Mouse (Mus musculus) heart, embryonic 14.5 days (tissue): Measurements from ENCODE around the gene Mum1. TPM values are rescaled to one million over a fixed set of nuclear protein-coding genes. Genes with fewer than 3 reads are reported as not detected.

Experiments
- ATAC-seq: fragments of 200-750 bp; cut with Nextera tagmentation; 2 replicates; pipeline ENCODE4 v1.8.0; 2017; ENCODE audit warnings: low read depth, moderate TSS enrichment; ENCODE audit not compliant: insufficient number of reproducible peaks, insufficient read depth, low FRiP score
- H3K27ac ChIP-seq, 2 experiments: fragments of 200-500 bp in 1 of 2; fragments of 300-500 bp in 1 of 2; sonication (generic) in 1 of 2; replicated peaks in 1 of 2; 2 replicates each; pipeline ENCODE4 v1.5.1; 2012 to 2014; ENCODE audit warnings: low read depth in 2 of 2, low read length in 2 of 2, control low read depth in 1 of 2, mild to moderate bottlenecking in 1 of 2, mixed read lengths in 1 of 2; ENCODE audit not compliant: control insufficient read depth in 1 of 2, insufficient read depth in 1 of 2
- H3K27me3 ChIP-seq: fragments of 300-500 bp; sonication (generic); 2 replicates; pipeline ENCODE4 v1.6.1; 2014; ENCODE audit warnings: mild to moderate bottlenecking, low read length, control low read depth; ENCODE audit not compliant: control insufficient read depth, insufficient read depth
- H3K36me3 ChIP-seq: fragments of 300-500 bp; sonication (generic); 2 replicates; pipeline ENCODE4 v1.6.1; 2014; ENCODE audit warnings: mild to moderate bottlenecking, control low read depth, low read length, mixed read lengths; ENCODE audit not compliant: control insufficient read depth, insufficient read depth
- H3K4me1 ChIP-seq, 2 experiments: fragments of 200-500 bp in 1 of 2; fragments of 300-500 bp in 1 of 2; sonication (generic) in 1 of 2; 2 replicates each; pipeline ENCODE4 v1.6.1; 2012 to 2014; ENCODE audit warnings: low read length in 2 of 2, control low read depth in 1 of 2, mixed read lengths in 1 of 2; ENCODE audit not compliant: control insufficient read depth in 2 of 2, insufficient read depth in 2 of 2
- H3K4me2 ChIP-seq: fragments of 300-500 bp; sonication (generic); 2 replicates; pipeline ENCODE4 v1.6.1; 2014; ENCODE audit warnings: mild to moderate bottlenecking, low read length
- H3K4me3 ChIP-seq, 2 experiments: fragments of 200-500 bp in 1 of 2; fragments of 300-500 bp in 1 of 2; sonication (generic) in 1 of 2; 2 replicates each; pipeline ENCODE4 v1.5.1; 2012 to 2014; ENCODE audit warnings: low read length in 2 of 2, mild to moderate bottlenecking in 2 of 2, control low read depth in 1 of 2, low read depth in 1 of 2, moderate library complexity in 1 of 2; ENCODE audit not compliant: control insufficient read depth in 1 of 2, insufficient read depth in 1 of 2
- H3K9ac ChIP-seq: fragments of 300-500 bp; sonication (generic); 2 replicates; pipeline ENCODE4 v1.6.1; 2014; ENCODE audit warnings: mild to moderate bottlenecking, low read length
- H3K9me3 ChIP-seq: fragments of 300-500 bp; sonication (generic); 2 replicates; pipeline ENCODE4 v1.6.1; 2016; ENCODE audit warnings: low read length, control low read depth; ENCODE audit not compliant: control insufficient read depth
- WGBS: fragments of 180-500 bp; shearing (Covaris S2); extraction: QIAGEN DNeasy Blood & Tissue Kit; methylation state at CpG from one replicate; pipeline ENCODE4 v1.1.7; 2014; 5-methylcytosine and 5-hydroxymethylcytosine counted together
- polyA plus RNA-seq: library from polyadenylated mRNA; unstranded; fragments of >200 nt; fragmentation: Nextera tagmentation; extraction: Ambion mirVana; gene quantifications from 2 replicates; pipeline ENCODE4 v1.2.1, GENCODE M21; 2014

The Mum1 gene
- polyA plus RNA-seq, 1 experiment from 2014 or later = 29.3 TPM

- peaks cover 75% of the 10 kb centered on the region for H3K36me3 ChIP-seq
- no peaks in the 10 kb centered on the region for H3K27me3 ChIP-seq
- no peaks in the 10 kb centered on the region for H3K9me3 ChIP-seq
- WGBS = 76% methylated on average over 3 of the region's 3 CpGs
- no peak overlapping the region for H3K9ac ChIP-seq
- peaks cover 10 to 16% of the 10 kb centered on the region in 2 experiments for H3K4me1 ChIP-seq
- ATAC-seq = no peak
- H3K4me3 ChIP-seq = no peak overlapping the region
- no peak overlapping the region for H3K27ac ChIP-seq
- H3K4me2 ChIP-seq = no peak overlapping the region
Measured at GRCm38 (mm10) chr10:80273847-80274246, 47.6 kb downstream of the Mum1 start.

- Histone ChIP-seq H3K9me3 (no peaks in the 10 kb centered on the region), H3K27ac (no peak overlapping the region), H3K9ac (no peak overlapping the region), H3K27me3 (no peaks in the 10 kb centered on the region), H3K36me3 (peaks cover 88% of the 10 kb centered on the region), H3K4me3 (no peak overlapping the region), H3K4me2 (no peak overlapping the region), H3K4me1 (peaks cover 6 to 9% of the 10 kb centered on the region in 2 experiments)
- 86% methylated on average over 4 of the region's 5 CpGs for WGBS
- no peak for ATAC-seq
Measured at GRCm38 (mm10) chr10:80276238-80276637, 50.0 kb downstream of the Mum1 start.

GRCm38 (mm10) chr10:80278390-80278789 is 52.2 kb downstream of the Mum1 start:
- Histone ChIP-seq H3K4me3 (no peak overlapping the region), H3K4me2 (no peak overlapping the region), H3K27ac (no peak overlapping the region), H3K36me3 (peaks cover 97% of the 10 kb centered on the region), H3K27me3 (no peaks in the 10 kb centered on the region), H3K9ac (no peak overlapping the region), H3K9me3 (no peaks in the 10 kb centered on the region), H3K4me1 (peaks cover 15 to 23% of the 10 kb centered on the region in 2 experiments)
- 95% methylated on average over 9 of the region's 9 CpGs for WGBS
- ATAC-seq = no peak

- H3K36me3 ChIP-seq = peaks cover 99% of the 10 kb centered on the region
- H3K27ac ChIP-seq = no peak overlapping the region
- H3K9me3 ChIP-seq = no peaks in the 10 kb centered on the region
- no peak overlapping the region for H3K4me3 ChIP-seq
- H3K4me2 ChIP-seq = no peak overlapping the region
- H3K4me1 ChIP-seq = peaks cover 15 to 23% of the 10 kb centered on the region in 2 experiments
- 92% methylated on average over 12 of the region's 12 CpGs for WGBS
- no peak overlapping the region for H3K9ac ChIP-seq
- no peak for ATAC-seq
- H3K27me3 ChIP-seq = no peaks in the 10 kb centered on the region
Measured at GRCm38 (mm10) chr10:80279273-80279672, 53.0 kb downstream of the Mum1 start.

GRCm38 (mm10) chr10:80281304-80281703 is 55.1 kb downstream of the Mum1 start:
- 48% methylated on average over 7 of the region's 7 CpGs for WGBS
- peaks cover 99% of the 10 kb centered on the region for H3K36me3 ChIP-seq
- no peaks in the 10 kb centered on the region for H3K9me3 ChIP-seq
- no peaks in the 10 kb centered on the region for H3K27me3 ChIP-seq
- no peak overlapping the region for H3K4me3 ChIP-seq
- peaks cover 15 to 23% of the 10 kb centered on the region in 2 experiments for H3K4me1 ChIP-seq
- H3K9ac ChIP-seq = peak overlapping the region; percentile 36; the same call in 1 of the 2 replicates
- H3K27ac ChIP-seq = peak overlapping the region; percentile 9 to 71
- no peak for ATAC-seq
- H3K4me2 ChIP-seq = no peak overlapping the region

GRCm38 (mm10) chr10:80281921-80282371 is 55.7 kb downstream of the Mum1 start:
- Histone ChIP-seq H3K4me1 (peaks cover 15 to 23% of the 10 kb centered on the region in 2 experiments), H3K9ac (peak overlapping the region; percentile 36; the same call in 1 of the 2 replicates), H3K9me3 (no peaks in the 10 kb centered on the region), H3K4me2 (no peak overlapping the region), H3K36me3 (peaks cover 100% of the 10 kb centered on the region), H3K27me3 (no peaks in the 10 kb centered on the region), H3K27ac (peak overlapping the region; percentile 50 to 71), H3K4me3 (no peak overlapping the region)
- WGBS = 65% methylated on average over 8 of the region's 8 CpGs
- ATAC-seq = no peak

GRCm38 (mm10) chr10:80282481-80283441 is 56.5 kb downstream of the Mum1 start:
- 76% methylated on average over 20 of the region's 20 CpGs for WGBS
- Histone ChIP-seq H3K9me3 (no peaks in the 10 kb centered on the region), H3K9ac (0 out of 2 replicates have a peak overlapping the region, but pooled peaks have one; percentile 8)

More at GRCm38 (mm10) chr10:80282481-80283441, 56.5 kb downstream of the Mum1 start:
- H3K27ac ChIP-seq = peak overlapping the region in 1 of 2 experiments; percentile 71; a peak in 2 of 4 replicates
- H3K4me1 ChIP-seq = peaks cover 15 to 23% of the 10 kb centered on the region in 2 experiments
- H3K27me3 ChIP-seq = no peaks in the 10 kb centered on the region
- no peak overlapping the region for H3K4me3 ChIP-seq
- H3K36me3 ChIP-seq = peaks cover 100% of the 10 kb centered on the region
- no peak overlapping the region for H3K4me2 ChIP-seq
- no peak for ATAC-seq
